Mouse (Mus musculus) granulocyte monocyte progenitor cell, adult 5-6 weeks (primary cell): ENCODE data around the gene Sf3a3. TPM values are rescaled to one million over a fixed set of nuclear protein-coding genes. Genes with fewer than 3 reads are reported as not detected.
A peak's percentile ranks its signal among the peaks of the same experiment; 100 is the strongest.
"Not testable (repeated sequence)": the region's sequence is repeated elsewhere in the genome, so short reads cannot be mapped to it uniquely, and the experiment has no call there.

Experiments used
- ATAC-seq: replicated peaks from 2 replicates; pipeline ENCODE4 v1.8.0; 2016; ENCODE audit warnings: mild to moderate bottlenecking, moderate TSS enrichment, inconsistent platforms; ENCODE audit not compliant: poor library complexity, severe bottlenecking
- total RNA-seq, 2 experiments: library from RNA; stranded (forward) in 1 of 2; stranded (reverse) in 1 of 2; fragments of 200-712, 200-1000 nt in 1 of 2; fragments of >200 nt in 1 of 2; fragmentation: Nextera tagmentation in 1 of 2; gene quantifications; 2 replicates each; pipeline ENCODE4 v1.2.3; 2014 to 2017

Gene Sf3a3
- total RNA-seq, 2 experiments from 2014 or later, result 90.7 to 170 TPM

GRCm38 (mm10) chr4:124695786-124696516 is 18.6 kb upstream of the Sf3a3 start:
- peak; percentile 43 for ATAC-seq

GRCm38 (mm10) chr4:124699791-124700190 is 14.8 kb upstream of the Sf3a3 start:
- no peak for ATAC-seq

- peak; percentile 57 for ATAC-seq
Measured at GRCm38 (mm10) chr4:124700248-124700971, 14.2 kb upstream of the Sf3a3 start, which contains the start of gene Fhl3. Fhl3 (plus strand) TSS chr4:124700701.

- no peak for ATAC-seq
Measured at GRCm38 (mm10) chr4:124701052-124701845, 13.3 kb upstream of the Sf3a3 start.

- ATAC-seq, result no peak
Measured at GRCm38 (mm10) chr4:124701916-124702315, 12.7 kb upstream of the Sf3a3 start.

GRCm38 (mm10) chr4:124703406-124703805 is 11.2 kb upstream of the Sf3a3 start:
- 0 out of 2 replicates have a peak, but pooled peaks have one; percentile 8 for ATAC-seq

- ATAC-seq, result peak; percentile 7; the same call in 1 of the 2 replicates
Measured at GRCm38 (mm10) chr4:124703881-124704796, 10.4 kb upstream of the Sf3a3 start.

GRCm38 (mm10) chr4:124704797-124705474 is 9.6 kb upstream of the Sf3a3 start:
- ATAC-seq, result peak; percentile 6

- no peak for ATAC-seq
Measured at GRCm38 (mm10) chr4:124705661-124706269, 8.8 kb upstream of the Sf3a3 start.

GRCm38 (mm10) chr4:124707381-124708199 is 7.0 kb upstream of the Sf3a3 start:
- ATAC-seq, result not testable (repeated sequence)

- ATAC-seq, result not testable (repeated sequence)
Measured at GRCm38 (mm10) chr4:124708200-124708517, 6.4 kb upstream of the Sf3a3 start.

- ATAC-seq, result peak; percentile 64
Measured at GRCm38 (mm10) chr4:124708518-124709477, 5.8 kb upstream of the Sf3a3 start.

GRCm38 (mm10) chr4:124709961-124710446 is 4.6 kb upstream of the Sf3a3 start:
- ATAC-seq, result 0 out of 2 replicates have a peak, but pooled peaks have one; percentile 5

- ATAC-seq, result peak; percentile 28
Measured at GRCm38 (mm10) chr4:124710776-124711291, 3.7 kb upstream of the Sf3a3 start.

- ATAC-seq, result no peak
Measured at GRCm38 (mm10) chr4:124712618-124713017, 2.0 kb upstream of the Sf3a3 start.

GRCm38 (mm10) chr4:124713850-124714249 is 726 bp upstream of the Sf3a3 start:
- not testable (repeated sequence) for ATAC-seq
